Comparison of ENCODE assay signal across 12 mouse cellular contexts in the genomic region with DNA sequence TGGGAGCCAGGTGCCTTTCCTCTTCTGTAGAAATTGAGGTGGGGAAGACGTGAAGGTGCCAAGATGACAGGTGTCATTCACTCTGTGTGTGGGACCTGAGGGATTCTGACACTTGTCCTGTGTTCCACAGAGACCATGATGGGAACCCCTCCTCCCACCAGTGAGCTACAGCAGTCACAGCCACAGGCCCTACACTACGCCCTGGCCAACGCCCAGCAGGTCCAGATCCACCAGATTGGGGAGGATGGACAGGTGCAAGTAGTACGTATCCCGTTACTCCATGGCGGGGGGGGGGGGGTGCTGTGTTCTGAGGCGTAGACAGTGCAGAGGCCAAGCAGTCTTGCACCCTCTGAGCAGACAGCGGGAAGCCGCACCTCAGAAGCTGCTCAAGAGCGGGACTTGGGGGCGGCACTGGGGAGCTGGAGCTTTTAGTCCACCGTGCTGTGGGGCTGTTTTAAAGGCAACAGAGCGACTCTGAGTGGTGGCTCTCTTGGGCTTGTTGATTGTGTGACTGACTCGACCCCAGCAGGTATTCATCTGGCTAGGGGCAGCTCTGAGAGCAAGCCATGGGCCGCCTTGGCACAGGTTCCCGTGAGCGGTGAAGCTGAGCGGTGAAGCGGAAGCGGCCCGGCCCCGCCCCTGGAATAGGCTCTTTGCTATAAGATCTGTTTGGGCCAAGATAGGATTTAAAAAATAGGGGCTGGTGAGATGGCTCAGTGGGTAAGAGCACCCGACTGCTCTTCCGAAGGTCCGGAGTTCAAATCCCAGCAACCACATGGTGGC. TPM values are rescaled to one million over a fixed set of nuclear protein-coding genes. Genes with fewer than 3 reads are reported as not detected.
DNase-seq lines count a peak whose midpoint lies in the region; ATAC-seq and TF ChIP-seq lines count a peak whose summit lies in the region.
"Had no signal": no experiment of that assay in that cellular context is flagged by ENCODE, and none has a peak within 500 bp of the region (broad histone marks: within the 10 kb centered on the region; RNA-seq: fewer than 3 reads in every experiment).

No protein-coding gene starts in this region.

- H3K9me3 ChIP-seq in heart, embryonic 12.5 days (replicated peaks): no peaks in the 10 kb centered on the region
- H3K9me3 ChIP-seq in forebrain, embryonic 10.5 days: no peaks in the 10 kb centered on the region
- H3K9me3 ChIP-seq: embryonic facial prominence, embryonic 15.5 days had no signal

- H3K4me3 ChIP-seq in heart, embryonic 12.5 days: no peak overlapping the region
- no peak overlapping the region for H3K4me3 ChIP-seq in layer of hippocampus, adult 2 months
- no peak overlapping the region for H3K4me3 ChIP-seq in myocyte
- no peak overlapping the region for H3K4me3 ChIP-seq in forebrain, embryonic 10.5 days
- H3K4me3 ChIP-seq: embryonic facial prominence, embryonic 15.5 days had no signal

- H3K4me2 ChIP-seq in heart, embryonic 12.5 days: no peak overlapping the region
- H3K4me2 ChIP-seq in myocyte (ENCODE audit: low read depth): no peak overlapping the region
- H3K4me2 ChIP-seq: embryonic facial prominence, embryonic 15.5 days had no signal

- H3K27me3 ChIP-seq in heart, embryonic 12.5 days (replicated peaks): no peaks in the 10 kb centered on the region
- H3K27me3 ChIP-seq in myocyte (ENCODE audit: control insufficient read depth, insufficient read depth, insufficient read length): no peaks in the 10 kb centered on the region
- H3K27me3 ChIP-seq in forebrain, embryonic 10.5 days (ENCODE audit: poor library complexity, severe bottlenecking): no peaks in the 10 kb centered on the region
- H3K27me3 ChIP-seq: embryonic facial prominence, embryonic 15.5 days had no signal

- no peak overlapping the region for H3K9ac ChIP-seq in heart, embryonic 12.5 days
- H3K9ac ChIP-seq: embryonic facial prominence, embryonic 15.5 days; liver, embryonic 14.5 days had no signal

- H3K27ac ChIP-seq in heart, embryonic 12.5 days (ENCODE audit: poor library complexity, severe bottlenecking): no peak overlapping the region
- H3K27ac ChIP-seq in layer of hippocampus, adult 2 months: peak overlapping the region; percentile 43; the same call in 1 of the 2 replicates
- no peak overlapping the region for H3K27ac ChIP-seq in forebrain, embryonic 10.5 days
- H3K27ac ChIP-seq: embryonic facial prominence, embryonic 15.5 days; liver, embryonic 14.5 days had no signal

- peaks cover 16% of the 10 kb centered on the region for H3K4me1 ChIP-seq in heart, embryonic 12.5 days (replicated peaks)
- peaks cover 8% of the 10 kb centered on the region for H3K4me1 ChIP-seq in forebrain, embryonic 10.5 days

- TF ChIP-seq POLR2A in myocyte (IDR thresholded peaks at IDR 0.05; ENCODE audit: insufficient read length, low read depth): no peak

- ATAC-seq in heart, embryonic 12.5 days (ENCODE audit: insufficient number of reproducible peaks, low FRiP score): 0 out of 2 replicates have a peak, but pooled peaks have one; percentile 51
- ATAC-seq: lung, postnatal 0 days had no signal

- no peak for TF ChIP-seq CTCF in layer of hippocampus, adult 2 months (conservative IDR thresholded peaks at IDR 0.05)

- H3K79me2 ChIP-seq in myocyte (ENCODE audit: control insufficient read depth, insufficient read depth): no peaks in the 10 kb centered on the region

- H3K36me3 ChIP-seq in heart, embryonic 12.5 days: peaks cover 80% of the 10 kb centered on the region
- peaks cover 10% of the 10 kb centered on the region for H3K36me3 ChIP-seq in myocyte (ENCODE audit: control insufficient read depth, insufficient read depth)
- peaks cover 89% of the 10 kb centered on the region for H3K36me3 ChIP-seq in forebrain, embryonic 10.5 days (replicated peaks)

- WGBS in heart, embryonic 12.5 days: 90% methylated on average over 25 of the region's 25 CpGs
- WGBS in forebrain, embryonic 10.5 days: 86% methylated on average over 25 of the region's 25 CpGs

- H3ac ChIP-seq in myocyte (ENCODE audit: control insufficient read depth, insufficient read length): no peak overlapping the region

- no peak for DNase-seq in heart, adult 8-10 months (ENCODE audit: low spot score)
- no peak for DNase-seq in layer of hippocampus, adult 2 months (ENCODE audit: low spot score in 2 of 2)
- no peak for DNase-seq in layer of hippocampus, adult 18-20 months (ENCODE audit: low spot score in 2 of 2)
- peak; percentile 53 for DNase-seq in cerebellum, adult 11-12 months
- no peak for DNase-seq in forebrain, embryonic 10.5 days (ENCODE audit: extremely low spot score, low spot score)
- DNase-seq: heart, adult 11 months; thymus, postnatal 36 days had no signal

TF ChIP-seq in myocyte, 11 proteins besides CTCF, POLR2A, EP300 and RAD21:
- TF ChIP-seq MYOD1 (IDR thresholded peaks at IDR 0.05; ENCODE audit: control insufficient read depth in 1 of 3, insufficient read length in 2 of 3, low read depth in 2 of 3) (peak in 2 of 3 experiments; percentile 23 to 83), MYOG (IDR thresholded peaks at IDR 0.05; ENCODE audit: control insufficient read depth in 1 of 3, insufficient read depth in 1 of 3, insufficient read length in 2 of 3, low read depth in 2 of 3) (peak in 2 of 3 experiments; percentile 58 to 74), MAX (IDR thresholded peaks at IDR 0.05; ENCODE audit: low read depth) (no peak)

RNA-seq across cellular contexts. Expression of a gene that starts 56.1 kb away (rescaled TPM):
- 28.4 and 31.8 TPM in 2 replicates for polyA plus RNA-seq in heart, embryonic 12.5 days (2016; fragmentation: Nextera tagmentation; extraction: Ambion mirVana)
- 10 to 100 TPM in 3 of 4 experiments, 1 to 10 TPM in 1; 7.6 to 24.8 (median 17.2) TPM for total RNA-seq in heart, adult 8-10 months (2022)
- 10 to 100 TPM; 32.7 to 61.0 TPM for total RNA-seq in layer of hippocampus, adult 2 months (2021)
- total RNA-seq in layer of hippocampus, adult 18-20 months (2021): 10 to 100 TPM; 49.9 to 58.2 TPM
- polyA plus RNA-seq in myocyte (2012; fragmentation: generic; extraction: Trizol): 30.3 TPM
- polyA plus RNA-seq in forebrain, embryonic 10.5 days (2016; fragmentation: Nextera tagmentation; extraction: Ambion mirVana): 44.1 and 56.4 TPM in 2 replicates
